ENCODE assay signal across 7 mouse cellular contexts in the genomic region with DNA sequence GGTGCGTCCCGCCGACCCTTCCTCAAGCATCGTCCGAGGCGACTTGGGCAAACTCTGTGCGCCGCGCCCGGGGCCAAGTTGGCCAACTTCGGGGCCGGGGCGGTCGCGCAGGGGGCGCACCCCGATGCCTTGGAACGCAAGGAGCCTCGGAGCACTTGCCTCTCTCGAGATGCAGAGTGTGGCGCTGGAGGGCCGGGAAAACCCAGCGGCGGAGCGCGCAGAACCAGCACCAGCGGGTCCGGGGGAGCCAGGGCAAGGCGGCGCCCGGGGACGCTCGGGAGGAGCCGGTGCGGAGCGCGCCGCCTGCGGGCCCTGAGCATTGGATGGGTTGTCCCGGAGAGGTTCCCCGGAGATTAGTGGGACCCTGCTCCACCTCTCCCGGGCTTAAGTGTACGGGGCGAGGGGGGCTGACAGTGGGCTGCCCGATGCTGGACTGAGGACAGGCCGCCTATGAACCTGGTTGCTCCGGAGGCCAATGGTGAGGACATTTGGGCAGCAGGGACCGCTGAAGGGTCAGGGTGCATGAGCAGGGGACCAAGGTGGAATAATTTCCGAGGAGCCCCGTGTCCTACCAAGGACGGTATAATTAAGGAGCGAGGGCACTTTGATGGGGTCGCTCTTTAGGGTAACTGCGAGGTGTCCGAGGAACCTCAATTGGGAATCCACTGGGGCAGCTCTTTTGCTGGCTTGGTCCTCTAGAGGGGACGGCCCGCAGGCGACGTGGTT. TPM values are rescaled to one million over a fixed set of nuclear protein-coding genes. Genes with fewer than 3 reads are reported as not detected.
DNase-seq lines count a peak whose midpoint lies in the region; ATAC-seq lines count a peak whose summit lies in the region.

No protein-coding gene starts in this region.

- H3K9ac ChIP-seq in embryonic facial prominence, embryonic 12.5 days: peak overlapping the region; percentile 60
- H3K9ac ChIP-seq in heart, embryonic 14.5 days (ENCODE audit: low read length): peak overlapping the region; percentile 69
- H3K9ac ChIP-seq in midbrain, embryonic 14.5 days (replicated peaks; ENCODE audit: low read length): peak overlapping the region; percentile 59

- H3K27ac ChIP-seq in embryonic facial prominence, embryonic 12.5 days: peak overlapping the region; percentile 36
- H3K27ac ChIP-seq in heart, embryonic 14.5 days (replicated peaks in 1 of 2; ENCODE audit: control insufficient read depth in 1 of 2, insufficient read depth in 1 of 2, low read depth in 2 of 2, low read length in 2 of 2): 0 out of 4 replicates have a peak overlapping the region, but pooled peaks of 1 of the 2 experiments have one; percentile 24
- no peak overlapping the region for H3K27ac ChIP-seq in midbrain, embryonic 14.5 days (replicated peaks; ENCODE audit: low read depth, low read length)

- intact Hi-C loops in left cerebral cortex, postnatal 4 days (cut with DNase I): loop anchor here (5.0 kb wide), 2 partner anchors 160 to 165 kb away; no protein-coding TSS in a partner anchor

- peaks cover 14% of the 10 kb centered on the region for H3K4me1 ChIP-seq in embryonic facial prominence, embryonic 12.5 days
- peaks cover 4 to 11% of the 10 kb centered on the region in 2 experiments; a peak in 3 of 4 replicates for H3K4me1 ChIP-seq in heart, embryonic 14.5 days (ENCODE audit: control insufficient read depth in 2 of 2, insufficient read depth in 2 of 2, low read length in 2 of 2)
- H3K4me1 ChIP-seq in midbrain, embryonic 14.5 days (ENCODE audit: control insufficient read depth, insufficient read depth, low read length): peaks cover 9% of the 10 kb centered on the region

- under 1% methylated on average over 59 of the region's 59 CpGs for WGBS in embryonic facial prominence, embryonic 12.5 days
- WGBS in heart, embryonic 14.5 days: under 1% methylated on average over 59 of the region's 59 CpGs
- WGBS in midbrain, embryonic 14.5 days: under 1% methylated on average over 59 of the region's 59 CpGs

- H3K27me3 ChIP-seq in embryonic facial prominence, embryonic 12.5 days: peaks cover 73% of the 10 kb centered on the region
- peaks cover 67% of the 10 kb centered on the region for H3K27me3 ChIP-seq in heart, embryonic 14.5 days (ENCODE audit: control insufficient read depth, insufficient read depth, low read length)
- H3K27me3 ChIP-seq in midbrain, embryonic 14.5 days (ENCODE audit: control insufficient read depth, insufficient read depth, low read length): peaks cover 44% of the 10 kb centered on the region

- H3K36me3 ChIP-seq in embryonic facial prominence, embryonic 12.5 days: no peaks in the 10 kb centered on the region
- no peaks in the 10 kb centered on the region for H3K36me3 ChIP-seq in heart, embryonic 14.5 days (ENCODE audit: control insufficient read depth, insufficient read depth, low read length)
- H3K36me3 ChIP-seq in midbrain, embryonic 14.5 days (ENCODE audit: control insufficient read depth, insufficient read depth, low read length): no peaks in the 10 kb centered on the region

- peak overlapping the region; percentile 59 for H3K4me3 ChIP-seq in embryonic facial prominence, embryonic 12.5 days
- H3K4me3 ChIP-seq in heart, embryonic 14.5 days (ENCODE audit: control insufficient read depth in 1 of 2, insufficient read depth in 1 of 2, low read depth in 1 of 2, low read length in 2 of 2): peak overlapping the region; percentile 47 to 74
- H3K4me3 ChIP-seq in midbrain, embryonic 14.5 days (replicated peaks; ENCODE audit: low read depth, low read length): peak overlapping the region; percentile 59

- H3K4me2 ChIP-seq in embryonic facial prominence, embryonic 12.5 days (replicated peaks): peak overlapping the region; percentile 90
- peak overlapping the region; percentile 97 for H3K4me2 ChIP-seq in heart, embryonic 14.5 days (ENCODE audit: low read length)
- H3K4me2 ChIP-seq in midbrain, embryonic 14.5 days (ENCODE audit: low read length): peak overlapping the region; percentile 99

- peak; percentile 45 for DNase-seq in thymus, postnatal 4 days
- DNase-seq in thymus, adult 18-20 months: no peak
- peak; percentile 22 for DNase-seq in left cerebral cortex, postnatal 4 days
- peak; percentile 56 for DNase-seq in midbrain, embryonic 14.5 days
- DNase-seq in urinary bladder, postnatal 25 days (ENCODE audit: low spot score): peak; percentile 33

- ATAC-seq in embryonic facial prominence, embryonic 12.5 days (ENCODE audit: insufficient number of reproducible peaks, insufficient read depth, low FRiP score, low TSS enrichment): peak; percentile 25
- 0 out of 2 replicates have a peak, but pooled peaks have one; percentile 13 for ATAC-seq in heart, embryonic 14.5 days (ENCODE audit: insufficient number of reproducible peaks, insufficient read depth, low FRiP score, low read depth)
- ATAC-seq in midbrain, embryonic 14.5 days (ENCODE audit: low FRiP score, low TSS enrichment): peak; percentile 36; the same call in 1 of the 2 replicates

- no peaks in the 10 kb centered on the region for H3K9me3 ChIP-seq in embryonic facial prominence, embryonic 12.5 days
- H3K9me3 ChIP-seq in heart, embryonic 14.5 days (ENCODE audit: control insufficient read depth, low read length): no peaks in the 10 kb centered on the region
- H3K9me3 ChIP-seq in midbrain, embryonic 14.5 days (ENCODE audit: control insufficient read depth, low read length): no peaks in the 10 kb centered on the region

RNA-seq across cellular contexts. Expression of a gene that starts 0.6 kb away (rescaled TPM):
- 8.7 and 9.8 TPM in 2 replicates for polyA plus RNA-seq in embryonic facial prominence, embryonic 12.5 days (2016; fragmentation: Nextera tagmentation; extraction: Ambion mirVana)
- polyA plus RNA-seq in heart, embryonic 14.5 days (2014; fragmentation: Nextera tagmentation; extraction: Ambion mirVana): 6.6 and 8.0 TPM in 2 replicates
- 10 to 100 TPM in 1 of 2 experiments, 1 to 10 TPM in 1; 9.6 to 10.2 TPM for total RNA-seq in left cerebral cortex, postnatal 4 days (2021)
- 2.7 and 3.4 TPM in 2 replicates for polyA plus RNA-seq in midbrain, embryonic 14.5 days (2014; fragmentation: Nextera tagmentation; extraction: Ambion mirVana)

Comparison
In these comparisons a context has a peak if more than half of its experiments do, and no peak if none do; other contexts are left out.
1. DNase-seq: peak in thymus, postnatal 4 days (single experiment), left cerebral cortex, postnatal 4 days (single experiment), midbrain, embryonic 14.5 days (single experiment) and urinary bladder, postnatal 25 days (single experiment); none in thymus, adult 18-20 months (0 of 2).
2. Peak in every context shown above with its lines, with median percentiles within 50 percentile points of each other: ATAC-seq, H3K4me2 ChIP-seq, H3K4me3 ChIP-seq and H3K9ac ChIP-seq.